Mouse (Mus musculus) heart, embryonic 15.5 days (tissue): ENCODE measurements around the gene Fryl. TPM values are rescaled to one million over a fixed set of nuclear protein-coding genes. Genes with fewer than 3 reads are reported as not detected.

Experiments used
- ATAC-seq: fragments of 200-750 bp; cut with Nextera tagmentation; replicated peaks from 2 replicates; pipeline ENCODE4 v1.8.0; 2017; ENCODE audit warnings: low read depth, moderate TSS enrichment; ENCODE audit not compliant: insufficient number of reproducible peaks, insufficient read depth, low FRiP score
- H3K27ac ChIP-seq: fragments of 300-500 bp; sonication (generic); 2 replicates; pipeline ENCODE4 v1.5.1; 2015; ENCODE audit warnings: mild to moderate bottlenecking, inconsistent platforms
- H3K27me3 ChIP-seq: fragments of 300-500 bp; sonication (generic); 2 replicates; pipeline ENCODE4 v1.6.1; 2015; ENCODE audit warnings: inconsistent platforms
- H3K36me3 ChIP-seq: fragments of 300-500 bp; sonication (generic); 2 replicates; pipeline ENCODE4 v1.6.1; 2015; ENCODE audit warnings: mild to moderate bottlenecking, inconsistent platforms
- H3K4me1 ChIP-seq: fragments of 300-500 bp; sonication (generic); replicated peaks from 2 replicates; pipeline ENCODE4 v1.6.1; 2015; ENCODE audit warnings: inconsistent platforms
- H3K4me2 ChIP-seq: fragments of 300-500 bp; sonication (generic); 2 replicates; pipeline ENCODE4 v1.6.1; 2015; ENCODE audit warnings: inconsistent platforms, mild to moderate bottlenecking, moderate library complexity
- H3K4me3 ChIP-seq: fragments of 300-500 bp; sonication (generic); 2 replicates; pipeline ENCODE4 v1.5.1; 2015; ENCODE audit warnings: mild to moderate bottlenecking, inconsistent platforms
- H3K9ac ChIP-seq: fragments of 300-500 bp; sonication (generic); 2 replicates; pipeline ENCODE4 v1.6.1; 2015; ENCODE audit warnings: mild to moderate bottlenecking, inconsistent platforms
- H3K9me3 ChIP-seq: fragments of 300-500 bp; sonication (generic); replicated peaks from 2 replicates; pipeline ENCODE4 v1.6.1; 2016; ENCODE audit warnings: inconsistent platforms
- WGBS: fragments of 180-500 bp; shearing (Covaris S2); methylation state at CpG from one replicate; pipeline ENCODE4 v1.1.7; 2015; ENCODE audit warnings: mixed read lengths; 5-methylcytosine and 5-hydroxymethylcytosine counted together
- polyA plus RNA-seq: library from polyadenylated mRNA; unstranded; fragments of >200 nt; fragmentation: Nextera tagmentation; extraction: Ambion mirVana; gene quantifications from 2 replicates; pipeline ENCODE4 v1.2.1, GENCODE M21; 2015

Fryl gene
- polyA plus RNA-seq, 1 experiment from 2014 or later, result 25.7 TPM

GRCm38 (mm10) chr5:73233018-73233881 is 23.2 kb downstream of the Fryl start:
- H3K27me3 ChIP-seq, result no peaks in the 10 kb centered on the region
- no peak overlapping the region for H3K9ac ChIP-seq
- WGBS, result 56% methylated on average over 17 of the region's 17 CpGs
- no peak overlapping the region for H3K4me3 ChIP-seq
- ATAC-seq, result no peak
- no peaks in the 10 kb centered on the region for H3K9me3 ChIP-seq
- H3K4me2 ChIP-seq, result no peak overlapping the region; the same call in 1 of the 2 replicates
- peak overlapping the region; percentile 84 for H3K27ac ChIP-seq
- peaks cover 79% of the 10 kb centered on the region for H3K4me1 ChIP-seq
- no peaks in the 10 kb centered on the region for H3K36me3 ChIP-seq

GRCm38 (mm10) chr5:73232267-73232666 is 24.2 kb downstream of the Fryl start:
- Histone ChIP-seq H3K36me3 (no peaks in the 10 kb centered on the region), H3K4me2 (peak overlapping the region; percentile 50), H3K4me1 (peaks cover 85% of the 10 kb centered on the region), H3K27ac (peak overlapping the region; percentile 84), H3K27me3 (no peaks in the 10 kb centered on the region), H3K9me3 (no peaks in the 10 kb centered on the region), H3K4me3 (peak overlapping the region; percentile 10), H3K9ac (no peak overlapping the region)
- WGBS, result 23% methylated on average over 9 of the region's 9 CpGs
- no peak for ATAC-seq

DNA sequence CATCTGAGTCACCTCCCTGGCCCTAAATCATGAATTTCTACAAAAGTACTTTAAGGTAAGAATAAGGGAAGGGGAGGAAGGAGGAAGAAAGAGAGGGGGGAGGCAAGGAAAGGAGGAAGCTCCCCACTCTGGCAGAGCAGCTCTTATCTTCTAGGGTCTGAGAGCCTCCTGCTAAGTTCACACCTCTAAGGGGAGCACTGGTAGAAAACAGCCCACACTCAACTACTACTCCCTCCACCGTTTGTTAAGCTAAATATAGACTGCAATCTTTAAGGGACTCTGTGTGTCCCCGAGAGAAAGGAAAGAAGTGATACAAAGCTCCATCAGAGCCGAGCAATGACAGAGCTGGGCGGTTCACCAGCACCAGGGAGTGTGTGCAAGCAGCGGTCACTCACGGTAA is 24.6 kb downstream of the Fryl start:
- Histone ChIP-seq H3K4me3 (peak overlapping the region; percentile 10), H3K27me3 (no peaks in the 10 kb centered on the region), H3K27ac (peak overlapping the region; percentile 84), H3K36me3 (no peaks in the 10 kb centered on the region), H3K9ac (no peak overlapping the region), H3K4me2 (peak overlapping the region; percentile 50), H3K9me3 (no peaks in the 10 kb centered on the region), H3K4me1 (peaks cover 83% of the 10 kb centered on the region)
- peak; percentile 36 for ATAC-seq
- 7% methylated on average over 6 of the region's 6 CpGs for WGBS

DNA sequence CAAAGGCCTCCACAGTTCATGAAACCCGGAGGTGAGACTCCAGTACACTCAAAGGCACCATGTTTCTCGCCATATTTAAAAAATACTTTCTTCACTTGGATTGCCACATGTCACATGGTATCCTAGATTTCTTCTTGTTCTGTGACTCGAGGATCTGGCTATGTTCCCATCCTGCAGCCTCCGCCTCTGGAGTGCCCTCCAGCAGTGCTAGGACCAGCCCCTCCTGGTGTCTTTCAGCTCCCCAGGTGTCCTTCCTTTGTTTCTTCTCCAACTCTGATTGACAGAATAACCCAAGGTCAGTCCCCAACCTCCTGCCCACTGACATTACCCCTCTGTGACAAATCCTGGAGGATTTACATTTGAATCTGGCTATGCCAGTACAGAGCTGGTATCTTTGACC is 26.2 kb downstream of the Fryl start:
- no peak for ATAC-seq
- Histone ChIP-seq H3K9me3 (no peaks in the 10 kb centered on the region), H3K27me3 (no peaks in the 10 kb centered on the region), H3K9ac (no peak overlapping the region), H3K27ac (peak overlapping the region; percentile 60), H3K4me2 (no peak overlapping the region), H3K4me3 (no peak overlapping the region), H3K36me3 (no peaks in the 10 kb centered on the region), H3K4me1 (peaks cover 76% of the 10 kb centered on the region)
- WGBS, result 61% methylated on average over 4 of the region's 4 CpGs

DNA sequence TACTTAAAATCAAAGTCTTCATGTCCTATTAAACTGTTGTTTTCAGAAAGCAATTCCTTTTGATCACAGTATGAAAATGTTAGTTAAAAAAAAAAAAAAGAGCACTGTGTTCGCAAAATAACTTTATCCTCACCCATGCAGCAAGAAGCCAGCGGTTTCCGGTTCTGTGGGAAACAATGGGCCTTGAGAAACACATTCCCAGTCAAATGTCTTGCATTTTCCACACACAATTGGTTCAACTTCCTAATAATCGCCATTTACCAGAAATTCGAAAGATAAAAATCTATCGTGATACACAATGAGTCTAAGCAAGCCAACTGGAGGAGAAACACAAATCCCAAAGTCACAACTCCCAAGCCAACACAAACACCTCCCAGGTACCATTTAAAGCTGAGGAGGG is 27.0 kb downstream of the Fryl start:
- Histone ChIP-seq H3K4me3 (no peak overlapping the region), H3K36me3 (no peaks in the 10 kb centered on the region), H3K4me2 (no peak overlapping the region), H3K27ac (peak overlapping the region; percentile 69), H3K9me3 (no peaks in the 10 kb centered on the region), H3K4me1 (peaks cover 73% of the 10 kb centered on the region), H3K27me3 (no peaks in the 10 kb centered on the region), H3K9ac (no peak overlapping the region)
- ATAC-seq, result no peak
- 71% methylated on average over 6 of the region's 6 CpGs for WGBS

DNA sequence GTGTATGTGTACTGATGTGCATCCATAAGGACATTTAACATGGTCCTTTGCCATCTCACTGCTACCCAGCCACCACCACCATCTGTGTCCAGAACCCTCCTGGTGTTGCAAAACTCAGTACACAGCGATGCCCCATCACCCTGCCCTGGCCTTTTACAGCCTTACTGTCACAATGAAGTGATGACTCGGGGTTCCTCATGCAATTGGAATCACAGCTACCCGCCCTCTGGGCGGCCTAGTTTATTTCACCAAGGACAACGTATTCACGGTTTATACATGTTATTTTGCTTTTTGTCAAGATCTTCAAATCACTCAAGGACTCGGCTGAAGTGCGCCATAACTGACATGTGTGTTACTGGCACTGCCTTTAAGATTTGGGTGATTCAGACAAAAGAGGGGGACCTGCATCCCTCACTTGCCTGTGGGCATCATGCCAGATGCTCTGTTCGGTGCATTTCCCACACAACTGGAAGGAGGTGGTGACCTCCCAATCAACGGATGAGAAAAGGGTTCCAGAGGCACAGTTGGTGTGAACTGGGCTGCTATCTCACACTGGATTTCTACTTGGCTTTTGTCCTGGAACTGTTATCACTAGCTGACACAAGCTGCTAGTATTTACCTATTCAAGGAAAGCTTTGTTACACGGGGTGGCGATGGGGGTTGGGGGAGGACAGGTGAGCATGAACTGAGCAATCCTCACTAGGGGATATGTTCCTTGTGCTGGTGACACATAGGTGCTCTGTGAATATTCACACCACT is 27.9 kb downstream of the Fryl start:
- 57% methylated on average over 12 of the region's 12 CpGs for WGBS
- Histone ChIP-seq H3K4me2 (no peak overlapping the region), H3K9ac (no peak overlapping the region), H3K4me3 (no peak overlapping the region), H3K27me3 (no peaks in the 10 kb centered on the region), H3K9me3 (no peaks in the 10 kb centered on the region), H3K27ac (peak overlapping the region; percentile 69), H3K36me3 (no peaks in the 10 kb centered on the region), H3K4me1 (peaks cover 64% of the 10 kb centered on the region)
- 0 out of 2 replicates have a peak, but pooled peaks have one; percentile 24 for ATAC-seq

DNA sequence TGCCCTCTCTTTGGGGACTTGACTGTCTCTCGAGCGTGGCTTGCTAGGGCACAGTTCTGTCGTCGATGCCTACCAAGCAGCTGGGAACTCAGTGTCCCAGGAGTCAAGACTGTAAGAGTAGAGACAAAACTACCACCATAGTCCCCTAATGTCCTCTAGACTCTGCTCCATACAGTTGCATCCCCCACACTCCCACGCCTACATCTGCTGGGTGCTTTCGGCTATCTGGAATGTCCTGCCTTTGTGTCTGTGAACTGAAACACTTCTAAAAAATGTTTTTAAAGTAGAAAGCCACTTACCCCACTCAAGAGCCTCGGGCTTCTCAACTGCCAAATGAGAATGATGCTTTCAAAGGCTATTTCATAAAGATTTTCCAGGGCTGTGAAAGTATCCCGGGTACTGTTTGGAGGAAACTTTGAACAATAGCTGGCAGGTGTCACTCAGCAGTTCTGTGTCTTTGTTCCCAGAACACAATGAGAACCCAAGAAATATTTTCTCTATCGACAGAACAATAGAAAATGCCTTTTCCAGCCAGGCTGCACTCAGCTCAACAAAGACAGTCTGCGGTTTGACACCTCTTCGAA is 28.8 kb downstream of the Fryl start:
- Histone ChIP-seq H3K4me1 (peaks cover 57% of the 10 kb centered on the region), H3K9me3 (no peaks in the 10 kb centered on the region), H3K4me3 (no peak overlapping the region), H3K36me3 (no peaks in the 10 kb centered on the region), H3K27ac (peak overlapping the region; percentile 69), H3K4me2 (no peak overlapping the region), H3K9ac (no peak overlapping the region), H3K27me3 (no peaks in the 10 kb centered on the region)
- ATAC-seq, result no peak
- WGBS, result 50% methylated on average over 11 of the region's 11 CpGs

- Histone ChIP-seq H3K4me1 (peaks cover 17% of the 10 kb centered on the region), H3K27me3 (no peaks in the 10 kb centered on the region), H3K9me3 (no peaks in the 10 kb centered on the region), H3K36me3 (peaks cover 14% of the 10 kb centered on the region; the same call in 1 of the 2 replicates), H3K4me2 (no peak overlapping the region), H3K27ac (no peak overlapping the region), H3K4me3 (no peak overlapping the region), H3K9ac (no peak overlapping the region)
- 59% methylated on average over 6 of the region's 6 CpGs for WGBS
- no peak for ATAC-seq
Observed at GRCm38 (mm10) chr5:73223065-73223464, 33.4 kb downstream of the Fryl start.

GRCm38 (mm10) chr5:73222397-73222796 is 34.0 kb downstream of the Fryl start:
- no peaks in the 10 kb centered on the region for H3K9me3 ChIP-seq
- H3K27me3 ChIP-seq, result no peaks in the 10 kb centered on the region
- H3K4me2 ChIP-seq, result no peak overlapping the region
- 37% methylated on average over 6 of the region's 6 CpGs for WGBS
- no peak for ATAC-seq
- H3K36me3 ChIP-seq, result peaks cover 14% of the 10 kb centered on the region; the same call in 1 of the 2 replicates
- H3K27ac ChIP-seq, result no peak overlapping the region
- peaks cover 10% of the 10 kb centered on the region for H3K4me1 ChIP-seq
- H3K4me3 ChIP-seq, result no peak overlapping the region
- no peak overlapping the region for H3K9ac ChIP-seq

- no peak for ATAC-seq
- H3K4me2 ChIP-seq, result no peak overlapping the region
- H3K4me1 ChIP-seq, result peaks cover 7% of the 10 kb centered on the region; the same call in 1 of the 2 replicates
- no peak overlapping the region for H3K9ac ChIP-seq
- 83% methylated on average over 7 of the region's 7 CpGs for WGBS
- peaks cover 14% of the 10 kb centered on the region; the same call in 1 of the 2 replicates for H3K36me3 ChIP-seq
- H3K27me3 ChIP-seq, result no peaks in the 10 kb centered on the region
- no peak overlapping the region for H3K4me3 ChIP-seq
- no peak overlapping the region for H3K27ac ChIP-seq
- H3K9me3 ChIP-seq, result no peaks in the 10 kb centered on the region
Observed at GRCm38 (mm10) chr5:73221826-73222225, 34.6 kb downstream of the Fryl start.

DNA sequence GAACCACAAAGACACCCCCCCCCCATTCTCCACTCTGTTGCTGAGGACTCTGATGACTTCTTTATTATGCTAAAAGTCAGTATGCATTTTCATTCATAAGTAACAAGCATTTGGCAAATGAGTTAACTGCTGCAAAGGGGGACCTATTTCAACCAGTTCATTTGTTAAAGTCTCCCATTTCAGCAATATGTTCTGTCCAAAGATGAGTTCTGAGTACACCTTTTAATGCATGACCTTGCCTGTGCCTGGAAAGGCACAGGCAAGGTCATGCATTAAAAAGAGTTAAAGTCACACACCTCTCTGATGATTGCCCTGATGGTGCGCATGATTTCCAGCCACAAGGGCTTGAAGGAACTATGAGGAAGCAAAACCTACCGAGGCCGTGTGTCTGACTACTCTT is 36.7 kb downstream of the Fryl start:
- no peak for ATAC-seq
- H3K4me3 ChIP-seq, result no peak overlapping the region
- H3K9ac ChIP-seq, result no peak overlapping the region
- no peaks in the 10 kb centered on the region for H3K9me3 ChIP-seq
- H3K4me1 ChIP-seq, result peaks cover 19% of the 10 kb centered on the region
- 79% methylated on average over 3 of the region's 3 CpGs for WGBS
- no peaks in the 10 kb centered on the region for H3K27me3 ChIP-seq
- peaks cover 14% of the 10 kb centered on the region; the same call in 1 of the 2 replicates for H3K36me3 ChIP-seq
- H3K4me2 ChIP-seq, result no peak overlapping the region
- no peak overlapping the region for H3K27ac ChIP-seq
